24 mouse cellular contexts compared by ENCODE assay signal in genomic region chr6:106738229-106738628, GRCm38 (mm10). TPM values are rescaled to one million over a fixed set of nuclear protein-coding genes. Genes with fewer than 3 reads are reported as not detected.
"Had no signal": no experiment of that assay in that cellular context is flagged by ENCODE, and none has a peak within 500 bp of the region (broad histone marks: within the 10 kb centered on the region; RNA-seq: fewer than 3 reads in every experiment).

No protein-coding gene starts in this region.

- H3K4me2 ChIP-seq: liver, embryonic 12.5 days; lung, embryonic 14.5 days; midbrain, embryonic 11.5 days; midbrain, embryonic 13.5 days; midbrain, embryonic 15.5 days; neural tube, embryonic 13.5 days; neural tube, embryonic 15.5 days; stomach, embryonic 15.5 days had no signal

- H3K9me3 ChIP-seq: liver, embryonic 12.5 days; megakaryocyte, embryonic 14.5 days; midbrain, embryonic 13.5 days; midbrain, embryonic 15.5 days; neural tube, embryonic 13.5 days; neural tube, embryonic 15.5 days; stomach, embryonic 15.5 days had no signal

- H3K9ac ChIP-seq: liver, embryonic 12.5 days; liver, embryonic 14.5 days; lung, embryonic 14.5 days; midbrain, embryonic 13.5 days; midbrain, embryonic 15.5 days; neural tube, embryonic 13.5 days; neural tube, embryonic 15.5 days; stomach, embryonic 15.5 days had no signal

- ATAC-seq: liver, embryonic 12.5 days; midbrain, embryonic 13.5 days; midbrain, embryonic 15.5 days had no signal

- H3K4me3 ChIP-seq: liver, embryonic 12.5 days; megakaryocyte, embryonic 14.5 days; midbrain, embryonic 13.5 days; midbrain, embryonic 15.5 days; myocyte; neural tube, embryonic 13.5 days; neural tube, embryonic 15.5 days; stomach, embryonic 15.5 days had no signal

- DNase-seq: lung, adult 18-20 months; lung, embryonic 14.5 days; lung, postnatal 10 days; lung, postnatal 36 days; retina, postnatal 1 day; right cerebral cortex, adult 18-20 months; right cerebral cortex, postnatal 25 days; right cerebral cortex, postnatal 4 days; thymus, adult 2 months; thymus, postnatal 25 days; thymus, postnatal 4 days had no signal

- H3K27ac ChIP-seq: liver, embryonic 12.5 days; liver, embryonic 14.5 days; macrophage; midbrain, embryonic 13.5 days; midbrain, embryonic 15.5 days; neural tube, embryonic 13.5 days; neural tube, embryonic 15.5 days; stomach, embryonic 15.5 days; stomach, postnatal 0 days had no signal

- H3K4me1 ChIP-seq: liver, embryonic 12.5 days; megakaryocyte, embryonic 14.5 days; midbrain, embryonic 13.5 days; midbrain, embryonic 15.5 days; neural tube, embryonic 13.5 days; neural tube, embryonic 15.5 days; stomach, embryonic 15.5 days had no signal

- H3K27me3 ChIP-seq: liver, embryonic 12.5 days; megakaryocyte, embryonic 14.5 days; midbrain, embryonic 13.5 days; midbrain, embryonic 15.5 days; neural tube, embryonic 13.5 days; neural tube, embryonic 15.5 days; stomach, embryonic 15.5 days had no signal

- H3K36me3 ChIP-seq: liver, embryonic 12.5 days; midbrain, embryonic 13.5 days; midbrain, embryonic 15.5 days; neural tube, embryonic 13.5 days; neural tube, embryonic 15.5 days; stomach, embryonic 15.5 days had no signal

RNA-seq across cellular contexts. Expression of gene Il5ra, which starts 10.6 kb away (rescaled TPM):
- polyA plus RNA-seq: lung, embryonic 14.5 days; midbrain, embryonic 11.5 days; midbrain, embryonic 13.5 days; midbrain, embryonic 15.5 days; myocyte; neural tube, embryonic 11.5 days; neural tube, embryonic 13.5 days; stomach, postnatal 0 days had no signal
